Mouse (Mus musculus) liver, postnatal 0 days (tissue): ENCODE measurements around the gene Cux2. TPM values are rescaled to one million over a fixed set of nuclear protein-coding genes. Genes with fewer than 3 reads are reported as not detected.

Experiments used
- ATAC-seq: fragments of 200-750 bp; cut with Nextera tagmentation; 2 replicates; pipeline ENCODE4 v1.8.0; 2017; ENCODE audit warnings: mild to moderate bottlenecking, moderate library complexity
- DNase-seq: peaks from one replicate; pipeline ENCODE4 v3.0.0-alpha.2; 2016
- H3K27ac ChIP-seq: fragments of 300-500 bp; sonication (generic); 2 replicates; pipeline ENCODE4 v1.5.1; 2014; ENCODE audit warnings: antibody characterized with exemption, moderate library complexity, mild to moderate bottlenecking, low read depth
- H3K27me3 ChIP-seq: fragments of 300-500 bp; sonication (generic); 2 replicates; pipeline ENCODE4 v1.6.1; 2014; ENCODE audit warnings: low read length, control low read depth, mixed read lengths; ENCODE audit not compliant: insufficient read depth
- H3K36me3 ChIP-seq: fragments of 300-500 bp; sonication (generic); replicated peaks from 2 replicates; pipeline ENCODE4 v1.6.1; 2014; ENCODE audit warnings: mild to moderate bottlenecking, control low read depth, low read length, moderate library complexity, mixed read lengths; ENCODE audit not compliant: insufficient read depth
- H3K4me1 ChIP-seq: fragments of 300-500 bp; sonication (generic); 2 replicates; pipeline ENCODE4 v1.6.1; 2014; ENCODE audit warnings: antibody characterized with exemption, mild to moderate bottlenecking, control low read depth; ENCODE audit not compliant: insufficient read depth
- H3K4me2 ChIP-seq: fragments of 300-500 bp; sonication (generic); 2 replicates; pipeline ENCODE4 v1.6.1; 2014; ENCODE audit warnings: low read depth, mild to moderate bottlenecking, low read length, moderate library complexity, mixed read lengths
- H3K4me3 ChIP-seq: fragments of 300-500 bp; sonication (generic); 2 replicates; pipeline ENCODE4 v1.5.1; 2014; ENCODE audit warnings: low read depth, low read length
- H3K9ac ChIP-seq: fragments of 300-500 bp; sonication (generic); replicated peaks from 2 replicates; pipeline ENCODE4 v1.6.1; 2014; ENCODE audit warnings: mild to moderate bottlenecking, moderate library complexity
- H3K9me3 ChIP-seq: fragments of 300-500 bp; sonication (generic); 2 replicates; pipeline ENCODE4 v1.6.1; 2016; ENCODE audit warnings: mild to moderate bottlenecking, control low read depth, low read length, mixed read lengths
- CTCF ChIP-seq: sonication (generic); IDR thresholded peaks from 2 replicates; pipeline ENCODE4 v1.5.1; 2016; ENCODE audit warnings: antibody characterized with exemption, low read depth
- EP300 ChIP-seq: IDR thresholded peaks from 2 replicates; pipeline ENCODE4 v1.6.1; 2016; ENCODE audit warnings: antibody characterized with exemption, low read depth, mild to moderate bottlenecking
- WGBS: fragments of 180-500 bp; shearing (Covaris S2); extraction: QIAGEN DNeasy Blood & Tissue Kit; methylation state at CpG from one replicate; pipeline ENCODE4 v1.1.7; 2014; ENCODE audit not compliant: insufficient replicate concordance; 5-methylcytosine and 5-hydroxymethylcytosine counted together
- polyA plus RNA-seq: library from polyadenylated mRNA; unstranded; fragments of >200 nt; fragmentation: Nextera tagmentation; extraction: Ambion mirVana; gene quantifications from 2 replicates; pipeline ENCODE4 v1.2.1, GENCODE M21; 2015

Cux2 gene
- polyA plus RNA-seq, 1 experiment from 2014 or later: 3.5 TPM

DNA sequence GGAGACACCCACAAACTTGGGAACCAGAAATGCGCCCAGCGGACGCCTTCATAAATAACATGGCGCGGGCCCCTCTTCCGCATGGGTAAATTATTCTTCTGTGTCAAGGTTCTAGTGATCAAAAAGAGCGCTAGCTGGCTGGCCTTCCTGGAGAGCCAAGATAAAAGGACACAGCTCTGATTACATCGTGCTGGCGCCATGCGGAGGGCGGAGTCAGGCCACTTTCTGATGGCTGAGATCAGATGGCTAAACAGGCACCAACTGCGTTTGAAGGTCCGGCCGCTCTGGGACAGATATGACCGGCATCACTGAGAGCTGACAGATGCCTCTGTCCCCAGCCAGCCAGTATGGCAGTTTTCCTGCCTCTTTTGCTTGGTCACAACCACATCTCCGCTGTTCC, 83.0 kb downstream of the Cux2 start:
- Histone ChIP-seq H3K27me3 (no peaks in the 10 kb centered on the region), H3K36me3 (no peaks in the 10 kb centered on the region), H3K9me3 (no peaks in the 10 kb centered on the region), H3K4me2 (no peak overlapping the region), H3K27ac (no peak overlapping the region), H3K4me1 (no peaks in the 10 kb centered on the region; the same call in 1 of the 2 replicates), H3K4me3 (no peak overlapping the region), H3K9ac (no peak overlapping the region)
- 41% methylated on average over 16 of the region's 16 CpGs for WGBS
- no peak for DNase-seq
- TF ChIP-seq CTCF: no peak
- TF ChIP-seq EP300: no peak
- ATAC-seq: no peak

DNA sequence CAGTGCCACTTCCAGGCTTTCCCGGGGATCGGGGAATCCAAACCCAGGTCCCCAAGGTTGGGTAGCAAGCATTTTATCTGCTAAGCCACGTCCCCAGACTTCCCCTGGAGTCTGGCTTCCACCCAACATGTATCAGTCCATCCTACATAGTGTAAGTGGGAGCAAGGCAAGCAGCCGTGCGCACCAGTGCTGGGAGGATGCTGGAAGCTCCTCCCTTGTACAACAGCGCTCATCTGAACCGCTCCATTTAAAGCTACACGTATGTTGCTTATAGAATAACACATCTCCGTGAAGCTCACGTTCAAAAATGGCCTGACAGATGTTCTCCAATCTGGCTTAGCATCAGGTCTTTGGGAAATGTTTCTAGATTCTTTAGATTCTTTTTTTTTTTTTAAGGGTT, 86.9 kb downstream of the Cux2 start:
- H3K27ac ChIP-seq: no peak overlapping the region
- H3K27me3 ChIP-seq: no peaks in the 10 kb centered on the region
- TF ChIP-seq EP300 (no peak), CTCF (no peak)
- no peaks in the 10 kb centered on the region for H3K9me3 ChIP-seq
- H3K36me3 ChIP-seq: no peaks in the 10 kb centered on the region
- H3K4me2 ChIP-seq: no peak overlapping the region
- ATAC-seq (no peak), DNase-seq (no peak)
- no peak overlapping the region for H3K9ac ChIP-seq
- whole genome bisulfite sequencing: 76% methylated on average over 10 of the region's 10 CpGs
- H3K4me3 ChIP-seq: no peak overlapping the region
- H3K4me1 ChIP-seq: no peaks in the 10 kb centered on the region; the same call in 1 of the 2 replicates

DNA sequence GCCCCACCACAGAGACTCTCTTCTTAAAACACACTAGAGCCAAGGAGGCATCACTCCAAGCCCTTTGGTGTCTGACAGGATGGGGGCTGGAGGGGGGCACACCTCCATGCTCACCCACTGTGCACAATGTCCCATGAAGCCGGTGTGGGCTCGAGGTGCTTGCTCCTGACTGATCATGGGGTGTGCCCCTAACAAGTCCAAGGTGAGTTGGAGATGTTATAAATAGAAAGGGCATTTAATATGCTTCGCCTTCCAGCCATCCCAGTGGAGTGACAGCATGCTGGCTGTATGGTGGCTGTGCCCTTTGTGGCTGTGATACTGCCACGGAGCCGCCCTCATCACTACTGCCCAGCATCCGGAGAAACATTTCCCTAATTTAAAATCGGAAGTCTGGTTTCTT, 87.5 kb downstream of the Cux2 start:
- H3K36me3 ChIP-seq: no peaks in the 10 kb centered on the region
- no peaks in the 10 kb centered on the region; the same call in 1 of the 2 replicates for H3K4me1 ChIP-seq
- TF ChIP-seq CTCF: no peak
- no peak for TF ChIP-seq EP300
- no peak overlapping the region for H3K4me3 ChIP-seq
- H3K9me3 ChIP-seq: no peaks in the 10 kb centered on the region
- H3K27me3 ChIP-seq: no peaks in the 10 kb centered on the region
- no peak overlapping the region for H3K4me2 ChIP-seq
- H3K9ac ChIP-seq: no peak overlapping the region
- ATAC-seq: no peak
- WGBS: 74% methylated on average over 7 of the region's 7 CpGs
- no peak overlapping the region for H3K27ac ChIP-seq
- no peak for DNase-seq

DNA sequence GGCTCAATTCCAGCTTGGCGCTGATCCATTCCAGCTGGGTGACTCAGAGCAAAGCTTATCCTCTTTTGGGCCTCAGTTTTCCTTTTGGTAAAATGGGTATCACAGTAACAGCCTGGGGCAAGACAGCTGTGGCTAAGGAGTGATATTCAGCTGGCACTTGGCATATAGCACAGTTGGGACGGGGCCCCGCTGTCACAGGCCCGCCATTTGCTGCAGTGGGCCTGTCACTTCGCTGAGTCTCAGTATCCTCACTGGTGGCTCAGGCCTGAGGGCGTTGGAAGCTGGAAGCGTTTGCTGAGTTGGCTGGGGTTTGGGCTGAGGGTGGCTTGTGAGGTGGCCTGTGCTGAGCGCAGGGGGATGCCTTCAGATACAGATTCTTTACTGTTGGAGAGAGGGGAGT, 88.6 kb downstream of the Cux2 start:
- Histone ChIP-seq H3K36me3 (no peaks in the 10 kb centered on the region), H3K27ac (no peak overlapping the region), H3K4me1 (no peaks in the 10 kb centered on the region), H3K27me3 (no peaks in the 10 kb centered on the region), H3K9me3 (no peaks in the 10 kb centered on the region), H3K9ac (no peak overlapping the region), H3K4me2 (no peak overlapping the region), H3K4me3 (no peak overlapping the region)
- no peak for TF ChIP-seq CTCF
- no peak for TF ChIP-seq EP300
- no peak for DNase-seq
- ATAC-seq: no peak
- WGBS: 72% methylated on average over 8 of the region's 8 CpGs

DNA sequence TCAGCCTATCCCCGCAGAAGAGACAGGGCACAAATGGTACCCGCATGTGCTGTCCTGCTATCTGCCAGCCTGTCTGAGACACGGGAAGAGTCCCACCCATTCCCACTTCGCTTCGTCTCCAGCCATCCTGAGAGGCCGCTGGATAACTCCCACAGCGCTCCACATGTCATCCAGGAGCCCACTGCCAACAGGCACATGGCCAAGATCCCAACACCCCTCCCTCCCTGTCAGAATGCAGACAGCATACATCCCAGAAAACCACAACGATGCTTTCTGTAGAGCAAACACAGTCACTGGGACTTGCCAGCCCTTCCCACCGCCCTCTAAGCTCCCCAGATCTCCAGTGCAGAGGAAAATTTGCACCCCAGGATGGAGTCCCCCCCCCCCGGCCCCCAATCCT, 90.2 kb downstream of the Cux2 start:
- ATAC-seq (no peak), DNase-seq (no peak)
- 77% methylated on average over 10 of the region's 10 CpGs for WGBS

DNA sequence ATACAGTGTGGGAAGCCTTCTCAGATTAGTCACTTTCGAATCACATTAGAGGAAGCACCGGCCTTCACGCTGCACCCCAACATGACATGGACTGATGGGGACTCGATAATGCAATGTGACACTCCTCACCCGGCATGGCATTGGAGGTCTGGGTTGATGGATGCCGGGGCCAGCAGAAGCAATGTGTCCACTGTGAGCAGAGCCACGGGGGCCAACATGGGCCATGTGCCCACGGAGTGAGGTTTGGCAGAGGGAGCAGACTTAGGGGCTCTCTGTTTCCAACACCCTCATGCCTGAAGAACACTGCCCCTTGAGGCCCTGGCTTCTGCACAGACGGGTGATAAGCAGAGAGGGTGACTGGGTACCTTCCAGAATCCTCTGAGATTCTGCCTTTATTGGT, 91.4 kb downstream of the Cux2 start:
- H3K4me1 ChIP-seq: no peaks in the 10 kb centered on the region
- 49% methylated on average over 9 of the region's 9 CpGs for WGBS

More for the DNA sequence above, 90.2 kb downstream of the Cux2 start:
- Histone ChIP-seq H3K9me3 (no peaks in the 10 kb centered on the region), H3K4me2 (no peak overlapping the region), H3K4me1 (no peaks in the 10 kb centered on the region), H3K27ac (no peak overlapping the region), H3K9ac (no peak overlapping the region), H3K27me3 (no peaks in the 10 kb centered on the region), H3K36me3 (no peaks in the 10 kb centered on the region), H3K4me3 (no peak overlapping the region)
- TF ChIP-seq CTCF: no peak
- TF ChIP-seq EP300: no peak

DNA sequence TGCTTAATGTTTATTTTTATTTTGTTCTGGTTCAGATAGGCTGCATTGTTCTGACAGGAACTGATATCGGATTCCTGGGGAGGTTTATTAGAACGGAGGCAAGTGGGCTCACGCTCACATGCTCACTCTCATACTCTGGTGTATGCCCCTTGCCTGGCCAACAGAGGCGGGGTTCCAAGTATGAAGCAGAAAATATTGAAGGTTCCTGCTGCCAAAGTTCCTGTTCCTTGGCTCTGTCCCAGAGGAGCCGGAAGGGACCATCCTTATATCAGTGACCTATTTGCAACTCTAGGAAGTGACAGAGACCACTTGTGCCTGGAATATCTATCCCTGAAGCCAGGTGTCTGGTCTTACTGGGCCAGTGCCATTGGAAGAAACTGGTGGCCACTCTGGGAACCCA, 94.1 kb downstream of the Cux2 start:
- Histone ChIP-seq H3K4me3 (no peak overlapping the region), H3K4me1 (no peaks in the 10 kb centered on the region), H3K9ac (no peak overlapping the region), H3K27ac (no peak overlapping the region), H3K9me3 (no peaks in the 10 kb centered on the region), H3K36me3 (no peaks in the 10 kb centered on the region), H3K4me2 (no peak overlapping the region), H3K27me3 (no peaks in the 10 kb centered on the region)
- DNase-seq (no peak), ATAC-seq (no peak)
- no peak for TF ChIP-seq EP300
- no peak for TF ChIP-seq CTCF
- WGBS: 65% methylated on average over 5 of the region's 5 CpGs

More for the DNA sequence above, 91.4 kb downstream of the Cux2 start:
- Histone ChIP-seq H3K27ac (no peak overlapping the region), H3K36me3 (no peaks in the 10 kb centered on the region), H3K27me3 (no peaks in the 10 kb centered on the region), H3K4me3 (no peak overlapping the region), H3K9ac (no peak overlapping the region), H3K4me2 (no peak overlapping the region), H3K9me3 (no peaks in the 10 kb centered on the region)
- DNase-seq (no peak), ATAC-seq (no peak)
- no peak for TF ChIP-seq EP300
- TF ChIP-seq CTCF: no peak
